Mouse (Mus musculus): ENCODE measurements around the gene Glmp.
"Not testable (repeated sequence)": the region's sequence is repeated elsewhere in the genome, so short reads cannot be mapped to it uniquely, and the experiment has no call there.

GRCm38 (mm10) chr3:88378599-88378998, 53.8 kb downstream of the Glmp start, which contains the start of gene Bglap2:
- not testable (repeated sequence) for TF ChIP-seq CTCF (IDR thresholded peaks at IDR 0.05; ENCODE audit: extremely low read depth, insufficient read length, insufficient replicate concordance, low read depth, low read length); POLR2A (IDR thresholded peaks at IDR 0.05; ENCODE audit: low read depth, low read length)
